Mouse (Mus musculus) right cerebral cortex, postnatal 36 days (tissue): ENCODE data around the gene Myo18a.
A peak's percentile ranks its signal among the peaks of the same experiment; 100 is the strongest.

ENCODE experiments used
- DNase-seq, 2 experiments: peaks; one replicate each; pipeline ENCODE4 v3.0.0; 2022; ENCODE audit warnings: low spot score in 2 of 2, mixed read lengths in 1 of 2

Myo18a gene

GRCm38 (mm10) chr11:77871436-77871835 lies 108.4 kb downstream of the Myo18a start:
- DNase-seq = peak in 1 of 2 experiments; percentile 71

- DNase-seq = peak in 1 of 2 experiments; percentile 71
These were observed 109.2 kb downstream of the Myo18a start for GRCm38 (mm10) chr11:77872236-77872635.

GRCm38 (mm10) chr11:77872685-77873084 lies 109.6 kb downstream of the Myo18a start:
- no peak for DNase-seq

- no peak for DNase-seq
These were observed 110.1 kb downstream of the Myo18a start for GRCm38 (mm10) chr11:77873116-77873515.

GRCm38 (mm10) chr11:77874685-77875231 lies 111.7 kb downstream of the Myo18a start:
- no peak for DNase-seq

GRCm38 (mm10) chr11:77875269-77875668 lies 112.2 kb downstream of the Myo18a start:
- no peak for DNase-seq

- DNase-seq = no peak
These were observed 113.1 kb downstream of the Myo18a start for GRCm38 (mm10) chr11:77875847-77876759.

- DNase-seq = no peak
These were observed 113.7 kb downstream of the Myo18a start for GRCm38 (mm10) chr11:77876760-77877148.

- DNase-seq = no peak
These were observed 121.6 kb downstream of the Myo18a start for GRCm38 (mm10) chr11:77884524-77885245.

- no peak for DNase-seq
These were observed 122.2 kb downstream of the Myo18a start for GRCm38 (mm10) chr11:77885246-77885575.

GRCm38 (mm10) chr11:77887373-77887960 lies 124.4 kb downstream of the Myo18a start:
- peak in 1 of 2 experiments; percentile 25 for DNase-seq

- no peak for DNase-seq
These were observed 125.8 kb downstream of the Myo18a start for GRCm38 (mm10) chr11:77888846-77889245.

- DNase-seq = no peak
These were observed 126.4 kb downstream of the Myo18a start for GRCm38 (mm10) chr11:77889484-77889883.

GRCm38 (mm10) chr11:77890648-77891258 lies 127.7 kb downstream of the Myo18a start:
- no peak for DNase-seq

GRCm38 (mm10) chr11:77892883-77893282 lies 129.8 kb downstream of the Myo18a start:
- no peak for DNase-seq

GRCm38 (mm10) chr11:77893283-77893682 lies 130.2 kb downstream of the Myo18a start:
- DNase-seq = no peak

GRCm38 (mm10) chr11:77893787-77894718 lies 131.0 kb downstream of the Myo18a start, which contains the start of gene Pipox:
Gene Pipox, minus strand, starts transcription at chr11:77894096.
- DNase-seq = peak; percentile 52 to 67

GRCm38 (mm10) chr11:77894967-77895366 lies 131.9 kb downstream of the Myo18a start:
- no peak for DNase-seq

- DNase-seq = no peak
These were observed 133.0 kb downstream of the Myo18a start for GRCm38 (mm10) chr11:77896011-77896410.

- DNase-seq = no peak
These were observed 133.4 kb downstream of the Myo18a start for GRCm38 (mm10) chr11:77896480-77896819.
